Mouse (Mus musculus) spleen, adult 18-20 months (tissue): ENCODE results near the gene Zmynd8.

ENCODE experiments used
- DNase-seq, 2 experiments: peaks; one replicate each; pipeline ENCODE4 v3.0.0; 2022; ENCODE audit warnings: mixed read lengths in 2 of 2

Gene Zmynd8

GRCm38 (mm10) chr2:165736297-165736696 lies 162.5 kb downstream of the Zmynd8 start:
- no peak for DNase-seq
